Comparison of ENCODE assay signal across 26 mouse cellular contexts in genomic region chr16:24781922-24782321, GRCm38 (mm10).
"Had no signal": no experiment of that assay in that cellular context is flagged by ENCODE, and none has a peak within 500 bp of the region (broad histone marks: within the 10 kb centered on the region; RNA-seq: fewer than 3 reads in every experiment).

No protein-coding gene starts in this region.

- H3K9ac ChIP-seq: heart, embryonic 13.5 days; heart, embryonic 15.5 days; hindbrain, embryonic 12.5 days; hindbrain, embryonic 14.5 days; intestine, embryonic 15.5 days; limb, embryonic 12.5 days had no signal

- H3K27me3 ChIP-seq: heart, embryonic 13.5 days; heart, embryonic 15.5 days; hindbrain, embryonic 12.5 days; intestine, embryonic 15.5 days; limb, embryonic 12.5 days had no signal

- H3K4me3 ChIP-seq: gastrocnemius, adult 2 months; heart, adult 2 months; heart, embryonic 13.5 days; heart, embryonic 15.5 days; hindbrain, embryonic 10.5 days; hindbrain, embryonic 12.5 days; intestine, embryonic 15.5 days; left cerebral cortex, adult 2 months; limb, embryonic 10.5 days; limb, embryonic 12.5 days had no signal

- DNase-seq: gastrocnemius, adult 2 months; gastrocnemius, postnatal 10 days; gastrocnemius, postnatal 25 days; heart, adult 2 months; heart, postnatal 10 days; heart, postnatal 4 days; kidney, adult 18-20 months; kidney, adult 8-10 months; kidney, postnatal 10 days; kidney, postnatal 25 days; kidney, postnatal 4 days; layer of hippocampus, adult 9-11 months had no signal

- H3K27ac ChIP-seq: gastrocnemius, adult 2 months; heart, adult 2 months; heart, embryonic 13.5 days; heart, embryonic 15.5 days; hindbrain, embryonic 10.5 days; hindbrain, embryonic 12.5 days; hindbrain, embryonic 14.5 days; intestine, embryonic 15.5 days; left cerebral cortex, adult 2 months; limb, embryonic 10.5 days; limb, embryonic 12.5 days had no signal

- H3K4me2 ChIP-seq: heart, embryonic 11.5 days; heart, embryonic 13.5 days; heart, embryonic 15.5 days; hindbrain, embryonic 12.5 days; hindbrain, embryonic 14.5 days; intestine, embryonic 15.5 days; limb, embryonic 12.5 days had no signal

- H3K9me3 ChIP-seq: heart, embryonic 13.5 days; heart, embryonic 15.5 days; hindbrain, embryonic 10.5 days; hindbrain, embryonic 12.5 days; intestine, embryonic 15.5 days; limb, embryonic 10.5 days; limb, embryonic 12.5 days had no signal

- H3K36me3 ChIP-seq: heart, embryonic 13.5 days; heart, embryonic 15.5 days; hindbrain, embryonic 10.5 days; hindbrain, embryonic 12.5 days; intestine, embryonic 15.5 days; limb, embryonic 10.5 days; limb, embryonic 12.5 days had no signal

- H3K4me1 ChIP-seq: heart, embryonic 13.5 days; heart, embryonic 15.5 days; intestine, embryonic 15.5 days; limb, embryonic 10.5 days; limb, embryonic 12.5 days had no signal

- ATAC-seq: forebrain, embryonic 16.5 days; hindbrain, embryonic 16.5 days; inflammation-experienced regulatory T-cells, adult 6 months; intestine, embryonic 15.5 days; intestine, postnatal 0 days had no signal
